Mouse (Mus musculus): ENCODE data around the gene Brat1. TPM values are rescaled to one million over a fixed set of nuclear protein-coding genes. Genes with fewer than 3 reads are reported as not detected.

Brat1 gene
- polyA plus RNA-seq, 1 experiment, result not detected

- no peak overlapping the region for H3K4me3 ChIP-seq (ENCODE audit: insufficient read depth, low read depth, low read length)
- peaks cover 23% of the 10 kb centered on the region for H3K4me1 ChIP-seq (ENCODE audit: control insufficient read depth, insufficient read depth, low read length)
- 57% methylated on average over 16 of the region's 16 CpGs for WGBS
- TF ChIP-seq CTCF (IDR thresholded peaks at IDR 0.05; ENCODE audit: insufficient read depth, low read depth, low read length) (no peak), POLR2A (IDR thresholded peaks at IDR 0.05; ENCODE audit: insufficient read depth, low read depth, low read length) (no peak)
- no peak overlapping the region for H3K27ac ChIP-seq (ENCODE audit: insufficient read depth, low read depth, low read length)
Measured at GRCm38 (mm10) chr5:140684343-140685148, 20.3 kb upstream of the Brat1 start.

- Histone ChIP-seq H3K27ac (ENCODE audit: insufficient read depth, low read depth, low read length) (peak overlapping the region; percentile 50; the same call in 1 of the 2 replicates), H3K4me3 (ENCODE audit: insufficient read depth, low read depth, low read length) (no peak overlapping the region), H3K4me1 (ENCODE audit: control insufficient read depth, insufficient read depth, low read length) (peaks cover 15% of the 10 kb centered on the region; the same call in 1 of the 2 replicates)
- WGBS, result 41% methylated on average over 3 of the region's 3 CpGs
- TF ChIP-seq POLR2A (IDR thresholded peaks at IDR 0.05; ENCODE audit: insufficient read depth, low read depth, low read length) (no peak), CTCF (IDR thresholded peaks at IDR 0.05; ENCODE audit: insufficient read depth, low read depth, low read length) (no peak)
Measured at GRCm38 (mm10) chr5:140688434-140688833, 16.4 kb upstream of the Brat1 start.

- H3K4me3 ChIP-seq (ENCODE audit: insufficient read depth, low read depth, low read length), result no peak overlapping the region
- peaks cover 8% of the 10 kb centered on the region for H3K4me1 ChIP-seq (ENCODE audit: control insufficient read depth, insufficient read depth, low read length)
- TF ChIP-seq POLR2A (IDR thresholded peaks at IDR 0.05; ENCODE audit: insufficient read depth, low read depth, low read length), result no peak
- TF ChIP-seq CTCF (IDR thresholded peaks at IDR 0.05; ENCODE audit: insufficient read depth, low read depth, low read length), result no peak
- 81% methylated on average over 7 of the region's 7 CpGs for WGBS
- H3K27ac ChIP-seq (ENCODE audit: insufficient read depth, low read depth, low read length), result no peak overlapping the region
Measured at GRCm38 (mm10) chr5:140695987-140696386, 8.8 kb upstream of the Brat1 start.

- TF ChIP-seq POLR2A (IDR thresholded peaks at IDR 0.05; ENCODE audit: insufficient read depth, low read depth, low read length), result no peak
- WGBS, result 77% methylated on average over 9 of the region's 9 CpGs
- Histone ChIP-seq H3K27ac (ENCODE audit: insufficient read depth, low read depth, low read length) (no peak overlapping the region), H3K4me1 (ENCODE audit: control insufficient read depth, insufficient read depth, low read length) (peaks cover 19% of the 10 kb centered on the region), H3K4me3 (ENCODE audit: insufficient read depth, low read depth, low read length) (no peak overlapping the region)
Measured at GRCm38 (mm10) chr5:140699776-140700175, 5.0 kb upstream of the Brat1 start.

GRCm38 (mm10) chr5:140701661-140702060 lies 3.1 kb upstream of the Brat1 start:
- TF ChIP-seq CTCF (IDR thresholded peaks at IDR 0.05; ENCODE audit: insufficient read depth, low read depth, low read length) (no peak), POLR2A (IDR thresholded peaks at IDR 0.05; ENCODE audit: insufficient read depth, low read depth, low read length) (no peak)
- H3K4me1 ChIP-seq (ENCODE audit: control insufficient read depth, insufficient read depth, low read length), result peaks cover 28% of the 10 kb centered on the region
- WGBS, result 0% methylated on average over 25 of the region's 25 CpGs
- peak overlapping the region; percentile 53 for H3K27ac ChIP-seq (ENCODE audit: insufficient read depth, low read depth, low read length)
- peak overlapping the region; percentile 86 for H3K4me3 ChIP-seq (ENCODE audit: insufficient read depth, low read depth, low read length)

GRCm38 (mm10) chr5:140702103-140702513 lies 2.7 kb upstream of the Brat1 start, which contains the start of gene Iqce:
Gene Iqce, minus strand, starts transcription at chr5:140702378.
- peak within 1 kb of the TSS; percentile 86 for H3K4me3 ChIP-seq (ENCODE audit: insufficient read depth, low read depth, low read length)
- peak within 1 kb of the TSS; percentile 53 for H3K27ac ChIP-seq (ENCODE audit: insufficient read depth, low read depth, low read length)
- TF ChIP-seq CTCF (IDR thresholded peaks at IDR 0.05; ENCODE audit: insufficient read depth, low read depth, low read length), result 0 out of 2 replicates have a peak, but pooled peaks have one; percentile 16
- peak; percentile 61; the same call in 1 of the 2 replicates for TF ChIP-seq POLR2A (IDR thresholded peaks at IDR 0.05; ENCODE audit: insufficient read depth, low read depth, low read length)
- under 1% methylated on average over 33 of the region's 33 CpGs for WGBS
- H3K4me1 ChIP-seq (ENCODE audit: control insufficient read depth, insufficient read depth, low read length), result peaks cover 28% of the 10 kb centered on the region

GRCm38 (mm10) chr5:140702618-140703175 lies 2.1 kb upstream of the Brat1 start:
- TF ChIP-seq CTCF (IDR thresholded peaks at IDR 0.05; ENCODE audit: insufficient read depth, low read depth, low read length) (no peak), POLR2A (IDR thresholded peaks at IDR 0.05; ENCODE audit: insufficient read depth, low read depth, low read length) (no peak)
- 61% methylated on average over 19 of the region's 19 CpGs for WGBS
- H3K4me1 ChIP-seq (ENCODE audit: control insufficient read depth, insufficient read depth, low read length), result peaks cover 23% of the 10 kb centered on the region
- peak overlapping the region; percentile 6; the same call in 1 of the 2 replicates for H3K27ac ChIP-seq (ENCODE audit: insufficient read depth, low read depth, low read length)
- H3K4me3 ChIP-seq (ENCODE audit: insufficient read depth, low read depth, low read length), result peak overlapping the region; percentile 86

GRCm38 (mm10) chr5:140703480-140704377 lies 1.1 kb upstream of the Brat1 start:
- Histone ChIP-seq H3K27ac (ENCODE audit: insufficient read depth, low read depth, low read length) (peak overlapping the region; percentile 98; the same call in 1 of the 2 replicates), H3K4me3 (ENCODE audit: insufficient read depth, low read depth, low read length) (peak overlapping the region; percentile 69; the same call in 1 of the 2 replicates), H3K4me1 (ENCODE audit: control insufficient read depth, insufficient read depth, low read length) (peaks cover 23% of the 10 kb centered on the region)
- TF ChIP-seq POLR2A (IDR thresholded peaks at IDR 0.05; ENCODE audit: insufficient read depth, low read depth, low read length) (no peak), CTCF (IDR thresholded peaks at IDR 0.05; ENCODE audit: insufficient read depth, low read depth, low read length) (no peak)
- WGBS, result 39% methylated on average over 17 of the region's 17 CpGs

Measured in olfactory bulb, adult 2 months (tissue).